Mouse (Mus musculus): ENCODE data around the gene Gm3739. TPM values are rescaled to one million over a fixed set of nuclear protein-coding genes. Genes with fewer than 3 reads are reported as not detected.

Gene Gm3739
- polyA plus RNA-seq (2012; rRNA removed; ENCODE audit: low replicate concordance), result not detected in 2 replicates

GRCm38 (mm10) chr14:7314661-7315060, at the start of gene Gm3739:
TSS of gene Gm3739 (minus strand) at chr14:7315049.

DNA sequence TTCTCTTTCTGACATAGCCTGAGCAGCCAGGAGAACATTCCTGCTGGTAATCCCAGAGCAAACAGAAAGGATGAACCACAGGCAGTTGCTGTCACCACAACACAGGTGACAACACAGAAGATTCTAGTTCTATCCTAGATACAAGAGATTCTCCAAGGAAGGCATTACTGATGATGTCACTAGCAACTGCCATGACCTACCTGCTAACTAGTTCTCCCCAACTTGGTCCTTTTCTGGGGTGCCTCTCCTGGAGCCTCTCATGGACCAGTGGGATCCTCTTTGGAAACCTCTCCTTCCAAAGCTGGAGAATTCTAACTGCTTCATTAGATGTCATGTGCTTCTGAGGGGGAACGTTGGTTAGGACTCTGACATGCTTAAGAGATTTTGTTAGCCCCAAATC, 17.4 kb upstream of the Gm3739 start, which contains the start of gene Gm5797:
TSS of gene Gm5797 (minus strand) at position 101 of the 400 bp plus-strand sequence.

GRCm38 (mm10) chr14:7264614-7265013, 50.2 kb downstream of the Gm3739 start, which contains the start of gene Gm3727:
TSS of gene Gm3727 (minus strand) at chr14:7264714.

Other genes with a start within 250 kb of the Gm3739 start
- not detected in 2 replicates for gene Gm3696, start 214.4 kb downstream of the Gm3739 start, polyA plus RNA-seq (2012; rRNA removed; ENCODE audit: low replicate concordance)
- not detected in 2 replicates for gene Gm6676, start 189.6 kb downstream of the Gm3739 start, polyA plus RNA-seq (2012; rRNA removed; ENCODE audit: low replicate concordance)
- not detected in 2 replicates for gene Gm3512, start 140.5 kb downstream of the Gm3739 start, polyA plus RNA-seq (2012; rRNA removed; ENCODE audit: low replicate concordance)
- gene Gm16434, start 120.5 kb downstream of the Gm3739 start, polyA plus RNA-seq (2012; rRNA removed; ENCODE audit: low replicate concordance), result not detected in 2 replicates
- not detected in 2 replicates for gene Gm3727, start 50.3 kb downstream of the Gm3739 start, polyA plus RNA-seq (2012; rRNA removed; ENCODE audit: low replicate concordance)
- not detected in 2 replicates for gene Gm5797, start 17.3 kb upstream of the Gm3739 start, polyA plus RNA-seq (2012; rRNA removed; ENCODE audit: low replicate concordance)
- gene Gm8374, start 50.1 kb upstream of the Gm3739 start, polyA plus RNA-seq (2012; rRNA removed; ENCODE audit: low replicate concordance), result not detected in 2 replicates
- not detected in 2 replicates for gene Gm3755, start 135.9 kb upstream of the Gm3739 start, polyA plus RNA-seq (2012; rRNA removed; ENCODE audit: low replicate concordance)
- gene Gm3752, start 168.7 kb upstream of the Gm3739 start, polyA plus RNA-seq (2012; rRNA removed; ENCODE audit: low replicate concordance), result not detected in 2 replicates

Data from duodenum, adult 2 months (tissue).